Mouse (Mus musculus) E14TG2a.4 (cell line): ENCODE results near the gene Myrf.

Experiments
- CTCF ChIP-seq: conservative IDR thresholded peaks from 2 replicates; pipeline ENCODE4 v1.5.1; 2014; ENCODE audit warnings: low read length
- NANOG ChIP-seq: IDR thresholded peaks from 2 replicates; pipeline ENCODE4 v1.6.1; 2014; ENCODE audit warnings: borderline replicate concordance, low read length, mixed read lengths

DNA sequence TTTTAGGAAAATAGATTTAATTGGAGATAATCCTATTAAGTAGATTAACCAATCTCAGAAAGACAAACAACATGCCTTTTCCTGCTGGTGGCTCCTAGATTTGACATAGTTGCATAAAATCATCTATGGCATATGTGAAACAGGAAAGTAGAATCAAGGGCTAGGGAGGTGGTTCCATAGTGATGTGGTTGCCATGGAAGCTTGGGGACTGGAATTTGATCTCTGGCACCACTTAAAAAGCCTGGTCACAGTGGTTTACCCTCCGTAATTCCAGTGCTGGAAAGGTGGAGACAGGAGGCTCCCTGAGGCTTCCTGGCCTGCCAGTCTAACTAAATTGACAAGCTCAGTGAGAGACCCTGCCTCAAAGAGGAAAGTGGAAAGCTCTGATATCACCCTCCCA lies 70.1 kb downstream of the Myrf start:
- TF ChIP-seq CTCF: no peak
- no peak for TF ChIP-seq NANOG
